ENCODE assay signal across 20 mouse cellular contexts in genomic region chr8:70832371-70832770, GRCm38 (mm10). TPM values are rescaled to one million over a fixed set of nuclear protein-coding genes. Genes with fewer than 3 reads are reported as not detected.
DNase-seq lines count a peak whose midpoint lies in the region; ATAC-seq and TF ChIP-seq lines count a peak whose summit lies in the region.
"Had no signal": no experiment of that assay in that cellular context is flagged by ENCODE, and none has a peak within 500 bp of the region (broad histone marks: within the 10 kb centered on the region; RNA-seq: fewer than 3 reads in every experiment).

No protein-coding gene starts in this region.

- WGBS in hindbrain, postnatal 0 days, result 59% methylated on average over 11 of the region's 11 CpGs
- WGBS in hindbrain, embryonic 11.5 days, result 66% methylated on average over 11 of the region's 11 CpGs
- WGBS in lung, embryonic 15.5 days, result 67% methylated on average over 11 of the region's 11 CpGs
- 70% methylated on average over 11 of the region's 11 CpGs for WGBS in intestine, embryonic 16.5 days

- ATAC-seq in hindbrain, postnatal 0 days, result peak; percentile 31; the same call in 1 of the 2 replicates
- ATAC-seq in hindbrain, embryonic 11.5 days (ENCODE audit: low FRiP score), result no peak
- ATAC-seq in lung, embryonic 15.5 days (ENCODE audit: borderline replicate concordance, extremely low read depth, low FRiP score, low TSS enrichment), result no peak
- ATAC-seq in intestine, embryonic 16.5 days, result no peak
- ATAC-seq: Patski had no signal

- H3K27me3 ChIP-seq in hindbrain, postnatal 0 days (ENCODE audit: insufficient read depth, low read length), result no peaks in the 10 kb centered on the region
- no peaks in the 10 kb centered on the region for H3K27me3 ChIP-seq in hindbrain, embryonic 11.5 days (ENCODE audit: control insufficient read depth, insufficient read depth, low read length)
- H3K27me3 ChIP-seq in lung, embryonic 15.5 days, result no peaks in the 10 kb centered on the region
- no peaks in the 10 kb centered on the region for H3K27me3 ChIP-seq in intestine, embryonic 16.5 days (replicated peaks; ENCODE audit: control insufficient read depth, insufficient read depth, low read length)
- H3K27me3 ChIP-seq: embryonic facial prominence, embryonic 12.5 days; hindbrain, embryonic 13.5 days; limb, embryonic 15.5 days; Patski had no signal

- no peaks in the 10 kb centered on the region for H3K9me3 ChIP-seq in hindbrain, postnatal 0 days (ENCODE audit: low read length)
- no peaks in the 10 kb centered on the region for H3K9me3 ChIP-seq in hindbrain, embryonic 11.5 days (ENCODE audit: control insufficient read depth, low read length)
- no peaks in the 10 kb centered on the region for H3K9me3 ChIP-seq in lung, embryonic 15.5 days
- H3K9me3 ChIP-seq in intestine, embryonic 16.5 days (ENCODE audit: control insufficient read depth, low read length), result no peaks in the 10 kb centered on the region
- H3K9me3 ChIP-seq: embryonic facial prominence, embryonic 12.5 days; heart, embryonic 12.5 days; hindbrain, embryonic 13.5 days; limb, embryonic 15.5 days had no signal

- no peak for TF ChIP-seq POLR2A in bone marrow macrophage, adult 2 months (IDR thresholded peaks at IDR 0.05; ENCODE audit: borderline replicate concordance, low read depth, low read length)

- no peaks in the 10 kb centered on the region for H3K4me1 ChIP-seq in hindbrain, postnatal 0 days (ENCODE audit: insufficient read depth, low read length)
- H3K4me1 ChIP-seq in hindbrain, embryonic 11.5 days (replicated peaks; ENCODE audit: control insufficient read depth, insufficient read depth, low read length), result no peaks in the 10 kb centered on the region
- H3K4me1 ChIP-seq in lung, embryonic 15.5 days, result peaks cover 17% of the 10 kb centered on the region; the same call in 1 of the 2 replicates
- peaks cover 33% of the 10 kb centered on the region for H3K4me1 ChIP-seq in bone marrow macrophage, adult 2 months (ENCODE audit: control insufficient read depth, insufficient read depth, low read length)
- no peaks in the 10 kb centered on the region for H3K4me1 ChIP-seq in intestine, embryonic 16.5 days (ENCODE audit: control insufficient read depth, insufficient read depth, low read length)
- H3K4me1 ChIP-seq: heart, embryonic 12.5 days had no signal

- H3K36me3 ChIP-seq in hindbrain, postnatal 0 days (ENCODE audit: insufficient read depth, low read length), result no peaks in the 10 kb centered on the region
- H3K36me3 ChIP-seq in hindbrain, embryonic 11.5 days (ENCODE audit: control insufficient read depth, insufficient read depth, low read length), result no peaks in the 10 kb centered on the region
- no peaks in the 10 kb centered on the region for H3K36me3 ChIP-seq in lung, embryonic 15.5 days
- no peaks in the 10 kb centered on the region for H3K36me3 ChIP-seq in intestine, embryonic 16.5 days (ENCODE audit: control insufficient read depth, insufficient read depth, low read length)
- H3K36me3 ChIP-seq: embryonic facial prominence, embryonic 12.5 days had no signal

- H3K27ac ChIP-seq in hindbrain, postnatal 0 days, result no peak overlapping the region
- no peak overlapping the region for H3K27ac ChIP-seq in hindbrain, embryonic 11.5 days (ENCODE audit: low read depth, low read length)
- H3K27ac ChIP-seq in lung, embryonic 15.5 days, result 0 out of 2 replicates have a peak overlapping the region, but pooled peaks have one; percentile 53
- H3K27ac ChIP-seq in bone marrow macrophage, adult 2 months (ENCODE audit: insufficient read depth, low read depth, low read length), result peak overlapping the region; percentile 98
- H3K27ac ChIP-seq in intestine, embryonic 16.5 days (ENCODE audit: low read length), result no peak overlapping the region
- H3K27ac ChIP-seq: embryonic facial prominence, embryonic 12.5 days; hindbrain, embryonic 13.5 days; limb, embryonic 15.5 days had no signal

- H3K9ac ChIP-seq in hindbrain, postnatal 0 days (replicated peaks; ENCODE audit: low read length), result no peak overlapping the region
- no peak overlapping the region for H3K9ac ChIP-seq in hindbrain, embryonic 11.5 days (ENCODE audit: low read depth, low read length)
- no peak overlapping the region for H3K9ac ChIP-seq in lung, embryonic 15.5 days
- no peak overlapping the region for H3K9ac ChIP-seq in intestine, embryonic 16.5 days (ENCODE audit: low read depth, low read length)
- H3K9ac ChIP-seq: heart, embryonic 12.5 days; hindbrain, embryonic 13.5 days; limb, embryonic 15.5 days had no signal

- H3K4me3 ChIP-seq in hindbrain, postnatal 0 days (ENCODE audit: low read length), result no peak overlapping the region
- H3K4me3 ChIP-seq in hindbrain, embryonic 11.5 days (ENCODE audit: low read depth, low read length), result no peak overlapping the region
- H3K4me3 ChIP-seq in lung, embryonic 15.5 days, result no peak overlapping the region
- no peak overlapping the region for H3K4me3 ChIP-seq in bone marrow macrophage, adult 2 months (ENCODE audit: insufficient read depth, low read length)
- H3K4me3 ChIP-seq in intestine, embryonic 16.5 days (ENCODE audit: low read length), result no peak overlapping the region
- H3K4me3 ChIP-seq: embryonic facial prominence, embryonic 12.5 days; heart, embryonic 12.5 days; hindbrain, embryonic 13.5 days; limb, embryonic 15.5 days had no signal

- no peak overlapping the region for H3K4me2 ChIP-seq in hindbrain, postnatal 0 days (ENCODE audit: low read depth, low read length)
- H3K4me2 ChIP-seq in hindbrain, embryonic 11.5 days (replicated peaks; ENCODE audit: low read depth, low read length), result no peak overlapping the region
- no peak overlapping the region for H3K4me2 ChIP-seq in lung, embryonic 15.5 days
- no peak overlapping the region for H3K4me2 ChIP-seq in intestine, embryonic 16.5 days (ENCODE audit: low read depth, low read length)
- H3K4me2 ChIP-seq: embryonic facial prominence, embryonic 12.5 days; heart, embryonic 12.5 days; hindbrain, embryonic 13.5 days; limb, embryonic 15.5 days had no signal

- DNase-seq in gastrocnemius, adult 18-20 months (ENCODE audit: low spot score), result peak; percentile 83
- no peak for DNase-seq in gastrocnemius, postnatal 4 days (ENCODE audit: low spot score in 2 of 2)
- DNase-seq in hindbrain, postnatal 0 days (ENCODE audit: low spot score), result no peak
- no peak for DNase-seq in hindbrain, embryonic 11.5 days (ENCODE audit: low spot score)
- DNase-seq in lung, postnatal 10 days, result no peak
- DNase-seq: cerebellum, adult 11 months; cerebellum, postnatal 36 days; right cerebral cortex, postnatal 4 days; thymus, adult 2 months had no signal

- TF ChIP-seq CTCF in hindbrain, postnatal 0 days (IDR thresholded peaks at IDR 0.05; ENCODE audit: low read depth), result no peak
- TF ChIP-seq CTCF in bone marrow macrophage, adult 2 months (IDR thresholded peaks at IDR 0.05; ENCODE audit: low read depth, low read length), result no peak

RNA-seq across cellular contexts. Expression of gene Arrdc2, which starts 7.1 kb away (rescaled TPM):
- 100 to 1,000 TPM in 1 of 2 experiments, 10 to 100 TPM in 1; 58.3 to 202 TPM for total RNA-seq in gastrocnemius, adult 18-20 months (2021)
- 1 to 10 TPM; 3.9 to 7.0 TPM for total RNA-seq in gastrocnemius, postnatal 4 days (2021)
- 12.1 and 17.1 TPM in 2 replicates for total RNA-seq in hindbrain, postnatal 0 days (2014; rRNA removed)
- 4.6 and 4.9 TPM in 2 replicates for polyA plus RNA-seq in hindbrain, postnatal 0 days (2015; fragmentation: Nextera tagmentation; extraction: Ambion mirVana)
- polyA plus RNA-seq in hindbrain, embryonic 11.5 days (2014; fragmentation: Nextera tagmentation; extraction: Ambion mirVana), result 9.9 and 10.3 TPM in 2 replicates
- 4.5 and 5.5 TPM in 2 replicates for polyA plus RNA-seq in lung, embryonic 15.5 days (2015; fragmentation: Nextera tagmentation; extraction: Ambion mirVana)
- polyA plus RNA-seq in bone marrow macrophage, adult 2 months (2012; ENCODE audit: insufficient read depth, insufficient read length, missing spikeins), result 27.8 and 29.7 TPM in 2 replicates
- polyA plus RNA-seq in intestine, embryonic 16.5 days (2015; fragmentation: Nextera tagmentation; extraction: Ambion mirVana), result 8.3 and 9.0 TPM in 2 replicates

RNA-seq across cellular contexts. Expression of gene Il12rb1, which starts 24.1 kb away (rescaled TPM):
- under 1 TPM in 1 of 2 experiments, not detected in 1; 0.07 TPM for total RNA-seq in gastrocnemius, adult 18-20 months (2021)
- total RNA-seq in gastrocnemius, postnatal 4 days (2021), result not detected
- total RNA-seq in hindbrain, postnatal 0 days (2014; rRNA removed), result not detected in 2 replicates
- not detected in 2 replicates for polyA plus RNA-seq in hindbrain, postnatal 0 days (2015; fragmentation: Nextera tagmentation; extraction: Ambion mirVana)
- polyA plus RNA-seq in hindbrain, embryonic 11.5 days (2014; fragmentation: Nextera tagmentation; extraction: Ambion mirVana), result 0.08 TPM in 1 of 2 replicates, not detected in the other
- polyA plus RNA-seq in lung, embryonic 15.5 days (2015; fragmentation: Nextera tagmentation; extraction: Ambion mirVana), result 0.16 and 0.27 TPM in 2 replicates
- 0.20 TPM in 1 of 2 replicates, not detected in the other for polyA plus RNA-seq in bone marrow macrophage, adult 2 months (2012; ENCODE audit: insufficient read depth, insufficient read length, missing spikeins)
- 0.27 and 0.34 TPM in 2 replicates for polyA plus RNA-seq in intestine, embryonic 16.5 days (2015; fragmentation: Nextera tagmentation; extraction: Ambion mirVana)
- total RNA-seq: midbrain, postnatal 0 days had no signal
- polyA plus RNA-seq: embryonic facial prominence, embryonic 12.5 days; heart, embryonic 12.5 days; midbrain, postnatal 0 days; neural tube, embryonic 11.5 days; stomach, embryonic 14.5 days had no signal

RNA-seq across cellular contexts. Expression of gene Mast3, which starts 27.5 kb away (rescaled TPM):
- total RNA-seq in gastrocnemius, adult 18-20 months (2021), result 1 to 10 TPM; 2.7 TPM
- total RNA-seq in gastrocnemius, postnatal 4 days (2021), result 10 to 100 TPM; 12.3 to 14.6 TPM
- total RNA-seq in hindbrain, postnatal 0 days (2014; rRNA removed), result 35.2 and 42.1 TPM in 2 replicates
- 16.2 and 16.7 TPM in 2 replicates for polyA plus RNA-seq in hindbrain, postnatal 0 days (2015; fragmentation: Nextera tagmentation; extraction: Ambion mirVana)
- polyA plus RNA-seq in hindbrain, embryonic 11.5 days (2014; fragmentation: Nextera tagmentation; extraction: Ambion mirVana), result 11.2 and 12.3 TPM in 2 replicates
- polyA plus RNA-seq in lung, embryonic 15.5 days (2015; fragmentation: Nextera tagmentation; extraction: Ambion mirVana), result 13.6 and 15.8 TPM in 2 replicates
- 57.7 and 59.6 TPM in 2 replicates for polyA plus RNA-seq in bone marrow macrophage, adult 2 months (2012; ENCODE audit: insufficient read depth, insufficient read length, missing spikeins)
- polyA plus RNA-seq in intestine, embryonic 16.5 days (2015; fragmentation: Nextera tagmentation; extraction: Ambion mirVana), result 12.9 and 15.1 TPM in 2 replicates

RNA-seq across cellular contexts. Expression of gene Kcnn1, which starts 30.7 kb away (rescaled TPM):
- 10 to 100 TPM; 18.2 to 21.1 TPM for total RNA-seq in gastrocnemius, adult 18-20 months (2021)
- total RNA-seq in gastrocnemius, postnatal 4 days (2021), result 1 to 10 TPM; 1.7 to 1.8 TPM
- 29.8 and 33.6 TPM in 2 replicates for total RNA-seq in hindbrain, postnatal 0 days (2014; rRNA removed)
- polyA plus RNA-seq in hindbrain, postnatal 0 days (2015; fragmentation: Nextera tagmentation; extraction: Ambion mirVana), result 7.8 and 10.8 TPM in 2 replicates
- polyA plus RNA-seq in hindbrain, embryonic 11.5 days (2014; fragmentation: Nextera tagmentation; extraction: Ambion mirVana), result 10.7 and 12.2 TPM in 2 replicates
- 1.2 TPM in 2 replicates for polyA plus RNA-seq in lung, embryonic 15.5 days (2015; fragmentation: Nextera tagmentation; extraction: Ambion mirVana)
- 0.99 and 1.8 TPM in 2 replicates for polyA plus RNA-seq in bone marrow macrophage, adult 2 months (2012; ENCODE audit: insufficient read depth, insufficient read length, missing spikeins)
- 1.0 and 1.2 TPM in 2 replicates for polyA plus RNA-seq in intestine, embryonic 16.5 days (2015; fragmentation: Nextera tagmentation; extraction: Ambion mirVana)

RNA-seq across cellular contexts. Expression of gene Ccdc124, which starts 41.4 kb away (rescaled TPM):
- total RNA-seq in gastrocnemius, adult 18-20 months (2021), result 10 to 100 TPM; 72.6 to 76.5 TPM
- total RNA-seq in gastrocnemius, postnatal 4 days (2021), result 10 to 100 TPM; 37.5 to 40.1 TPM
- total RNA-seq in hindbrain, postnatal 0 days (2014; rRNA removed), result 36.0 and 45.1 TPM in 2 replicates
- 145 and 154 TPM in 2 replicates for polyA plus RNA-seq in hindbrain, postnatal 0 days (2015; fragmentation: Nextera tagmentation; extraction: Ambion mirVana)
- 162 and 173 TPM in 2 replicates for polyA plus RNA-seq in hindbrain, embryonic 11.5 days (2014; fragmentation: Nextera tagmentation; extraction: Ambion mirVana)
- 112 and 118 TPM in 2 replicates for polyA plus RNA-seq in lung, embryonic 15.5 days (2015; fragmentation: Nextera tagmentation; extraction: Ambion mirVana)
- 35.6 and 39.9 TPM in 2 replicates for polyA plus RNA-seq in bone marrow macrophage, adult 2 months (2012; ENCODE audit: insufficient read depth, insufficient read length, missing spikeins)
- polyA plus RNA-seq in intestine, embryonic 16.5 days (2015; fragmentation: Nextera tagmentation; extraction: Ambion mirVana), result 79.3 and 90.1 TPM in 2 replicates

Comparison
In these comparisons a context has a peak if more than half of its experiments do, and no peak if none do; other contexts are left out.
1. H3K27ac ChIP-seq: peak in lung, embryonic 15.5 days (single experiment) and bone marrow macrophage, adult 2 months (single experiment); none in hindbrain, postnatal 0 days (single experiment), hindbrain, embryonic 11.5 days (single experiment) and intestine, embryonic 16.5 days (single experiment).